Mouse (Mus musculus): ENCODE measurements around the gene Unc50. TPM values are rescaled to one million over a fixed set of nuclear protein-coding genes. Genes with fewer than 3 reads are reported as not detected.

The Unc50 gene
- total RNA-seq, 2 experiments from 2014 or later: 48.4 to 91.7 TPM

DNA sequence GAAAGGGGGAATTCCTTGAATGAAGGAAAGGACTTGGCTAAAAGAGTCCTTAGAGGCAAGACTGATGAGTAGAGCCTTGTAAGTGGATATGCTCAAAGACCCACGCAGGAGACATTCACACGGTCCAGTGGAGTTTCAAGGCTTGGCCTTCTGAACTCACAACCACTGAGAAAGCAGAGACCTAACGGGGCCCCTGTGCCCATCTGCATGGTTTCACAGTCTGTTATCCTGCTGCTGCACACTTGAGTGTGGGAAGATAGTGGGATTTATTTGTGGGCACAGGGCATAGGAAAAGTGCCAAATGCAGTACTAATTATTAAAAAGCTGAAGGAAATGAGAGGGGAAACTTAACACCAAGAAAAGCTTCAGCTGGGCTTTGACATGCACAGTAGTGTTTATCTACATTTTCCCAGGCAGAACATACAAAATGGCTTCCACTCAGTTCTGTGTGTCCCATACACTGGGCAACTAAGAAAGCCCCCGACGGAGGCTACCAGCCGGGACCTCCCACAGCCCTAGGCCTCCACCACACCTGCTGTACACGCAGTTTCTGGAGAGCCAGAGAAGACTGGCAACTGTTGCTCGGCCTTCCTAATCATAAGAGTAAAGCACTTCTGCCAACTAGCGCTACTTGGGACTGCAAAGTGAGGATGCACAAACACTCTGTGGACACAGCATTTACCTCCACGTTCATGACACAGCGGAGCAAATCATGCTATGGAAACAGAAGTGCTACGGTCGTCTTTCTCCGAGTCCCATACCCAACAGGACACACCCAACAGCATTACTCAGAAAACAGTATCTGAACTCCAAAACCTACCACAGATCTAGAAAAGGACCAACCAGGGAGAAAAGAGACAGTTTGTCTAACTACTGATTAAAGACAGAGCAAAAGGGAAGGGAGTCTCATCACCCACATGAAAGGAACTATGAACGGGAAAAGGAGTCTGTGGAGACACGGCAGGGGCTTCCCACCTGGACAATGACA lies 13.2 kb downstream of the Unc50 start:
- no peak for ATAC-seq (ENCODE audit: poor library complexity, severe bottlenecking)

DNA sequence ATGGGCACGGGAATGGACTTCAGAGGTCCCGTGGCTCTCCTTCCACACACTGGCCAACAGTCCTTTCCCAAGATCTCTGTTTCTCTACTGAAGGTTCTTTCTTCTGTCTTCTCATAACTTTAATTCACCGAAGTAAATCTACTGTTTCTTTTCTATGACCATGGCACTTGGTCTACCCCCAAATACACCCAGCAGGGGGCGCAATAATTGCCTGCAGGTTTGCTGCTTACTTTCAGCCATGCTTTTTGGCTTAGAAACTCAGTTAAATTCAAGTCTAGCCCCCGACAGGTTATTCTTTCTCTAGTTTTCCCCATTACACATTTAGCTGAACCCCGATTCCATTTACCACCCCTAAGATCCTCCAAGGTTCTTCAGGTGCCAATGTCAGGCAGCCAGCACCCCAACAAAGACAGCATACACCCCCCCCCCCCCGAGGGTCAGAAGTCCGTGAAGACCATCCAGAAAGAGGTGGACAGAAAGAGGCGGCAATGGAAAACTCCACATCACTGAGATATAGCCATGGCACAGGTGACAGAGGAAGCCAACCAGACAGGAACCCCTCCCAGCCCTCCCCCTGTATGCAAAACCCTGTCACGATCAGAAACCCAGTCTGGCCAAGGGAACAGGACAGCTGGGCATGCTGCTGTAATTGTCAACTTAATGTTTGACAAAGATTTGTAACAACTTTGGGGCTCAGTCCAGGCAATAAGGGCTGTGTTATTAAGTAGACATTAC lies 18.6 kb downstream of the Unc50 start:
- ATAC-seq (ENCODE audit: poor library complexity, severe bottlenecking): no peak

DNA sequence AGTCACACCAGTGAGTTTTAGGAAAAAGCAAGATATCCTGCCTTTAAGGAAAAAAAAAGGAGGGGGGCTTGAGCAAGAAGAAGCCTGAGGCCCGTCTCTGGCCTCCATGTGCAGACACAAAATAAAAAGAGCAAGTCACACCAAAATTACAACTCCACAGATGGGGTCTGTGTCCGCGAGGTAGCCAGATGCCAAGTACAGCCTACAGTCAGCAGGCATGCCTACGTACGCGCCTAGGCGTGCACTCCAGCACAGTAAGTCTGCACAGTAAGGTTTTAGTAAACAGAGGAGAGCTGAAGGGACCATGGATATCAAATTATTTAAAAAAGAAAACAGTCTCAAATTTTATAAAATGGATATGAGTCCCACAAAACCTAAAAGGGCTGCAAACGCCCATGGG lies 21.3 kb downstream of the Unc50 start:
- ATAC-seq (ENCODE audit: poor library complexity, severe bottlenecking): no peak

DNA sequence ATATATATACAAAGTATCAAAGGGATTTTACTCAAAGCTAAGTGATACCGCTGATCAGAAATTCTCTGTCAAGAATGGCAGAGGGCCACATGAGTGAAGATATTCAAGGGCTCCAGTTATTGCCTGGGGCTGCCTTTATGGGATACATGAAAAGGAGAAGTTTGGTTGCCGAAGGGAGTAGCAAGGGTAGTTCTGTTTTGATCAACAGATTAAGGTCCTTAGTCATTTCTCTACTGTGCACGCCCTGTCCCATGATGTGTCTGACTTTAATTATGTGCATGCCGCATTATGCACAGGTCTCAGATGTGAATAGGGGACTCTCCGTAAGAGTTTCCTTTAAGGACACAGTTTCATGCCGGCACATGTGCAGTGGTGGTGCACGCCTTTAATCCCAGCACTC lies 27.6 kb downstream of the Unc50 start:
- no peak for ATAC-seq (ENCODE audit: poor library complexity, severe bottlenecking)

DNA sequence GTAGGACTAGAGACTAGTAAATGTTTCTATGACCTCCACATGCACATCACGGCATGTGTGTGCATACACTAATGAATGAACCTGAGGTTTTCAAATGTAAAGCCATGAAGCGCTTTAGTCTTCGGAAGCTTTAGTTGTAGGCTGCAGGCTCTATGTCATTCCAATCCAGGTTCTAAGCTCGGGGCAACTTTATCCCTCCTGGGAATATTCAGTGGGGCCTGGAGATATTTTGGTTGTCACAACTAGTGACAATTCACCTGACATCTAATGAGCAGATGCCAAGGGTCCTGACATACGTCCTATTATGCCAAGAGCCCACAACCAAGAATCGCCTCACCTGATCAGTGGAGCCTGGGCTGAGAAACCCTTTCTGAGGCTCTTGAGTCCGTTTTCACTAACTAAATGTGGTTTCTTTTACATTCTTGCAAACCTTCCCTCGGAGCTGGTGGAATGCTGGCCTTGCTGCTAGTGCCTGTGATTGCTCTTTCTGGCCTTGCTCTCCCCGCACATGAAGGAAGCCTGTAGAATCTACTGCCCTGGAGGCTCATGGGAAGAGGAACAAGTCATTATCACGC lies 35.0 kb downstream of the Unc50 start:
- no peak for ATAC-seq (ENCODE audit: poor library complexity, severe bottlenecking)

DNA sequence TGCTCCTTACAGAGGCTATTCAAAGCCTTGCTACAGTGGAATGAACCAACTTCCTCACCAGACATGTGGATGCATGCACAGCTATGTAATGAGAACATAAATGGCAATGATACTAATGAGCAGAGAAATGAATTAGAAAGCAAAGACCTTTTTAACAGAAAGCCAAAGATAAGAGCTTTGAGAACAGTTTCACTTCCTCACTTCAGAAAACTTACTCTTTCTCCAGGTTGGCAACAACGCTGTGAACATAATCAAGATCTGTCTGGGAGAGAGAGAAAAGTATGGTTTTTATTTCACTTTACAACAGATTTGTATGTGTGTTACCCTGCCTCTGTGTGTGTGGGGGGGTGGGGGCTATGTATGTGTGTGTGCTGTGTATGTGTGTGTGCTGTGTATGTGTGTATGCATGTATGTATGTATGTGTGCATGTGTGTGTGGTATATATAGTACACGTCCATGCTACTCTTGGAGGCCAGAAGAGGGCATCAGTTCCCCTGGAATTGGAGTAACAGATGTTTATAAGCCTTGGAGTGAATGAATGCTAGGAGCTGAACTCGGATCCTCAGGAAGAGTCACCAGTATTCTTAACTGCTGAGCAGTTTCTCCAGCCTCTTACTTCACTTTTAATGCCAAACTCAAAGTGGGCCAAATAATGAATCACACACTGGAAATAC lies 36.5 kb downstream of the Unc50 start:
- no peak for ATAC-seq (ENCODE audit: poor library complexity, severe bottlenecking)

DNA sequence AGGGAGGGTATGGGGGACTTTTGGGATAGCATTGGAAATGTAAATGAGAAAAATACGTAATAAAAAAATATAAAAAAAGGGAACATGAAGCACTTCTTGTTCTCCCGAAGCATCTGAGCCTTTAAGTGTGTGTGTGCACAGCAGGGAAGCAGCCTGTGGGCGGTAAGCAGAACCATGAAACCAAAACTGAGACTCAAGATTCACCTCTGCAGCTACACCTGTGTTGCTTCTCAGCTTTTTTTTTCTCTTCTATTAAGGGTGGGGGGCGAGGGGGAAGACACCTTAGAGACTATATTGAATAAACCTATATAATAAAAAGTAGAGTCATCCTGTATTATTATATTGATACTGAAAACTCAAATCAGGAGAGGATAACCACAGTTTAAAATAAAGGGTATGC lies 37.9 kb downstream of the Unc50 start:
- no peak for ATAC-seq (ENCODE audit: poor library complexity, severe bottlenecking)

DNA sequence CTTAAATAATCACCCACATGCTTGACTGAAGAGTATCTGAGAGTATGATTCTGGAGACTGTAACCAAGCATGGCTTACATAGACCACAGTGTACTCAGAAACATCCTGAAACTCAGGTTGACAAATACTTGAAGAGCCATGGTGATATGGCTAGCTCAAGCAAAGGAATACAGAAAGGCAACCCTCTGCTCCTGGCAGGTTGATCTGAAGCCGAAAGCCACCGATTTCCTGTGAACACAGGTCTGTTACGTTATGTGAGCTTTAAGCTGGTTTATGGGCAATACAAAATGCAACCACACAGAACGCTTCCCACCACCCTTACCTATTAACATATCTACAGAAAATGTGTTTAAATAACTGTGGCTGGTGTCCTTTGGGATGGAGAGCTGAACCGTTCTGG lies 39.1 kb downstream of the Unc50 start:
- no peak for ATAC-seq (ENCODE audit: poor library complexity, severe bottlenecking)

DNA sequence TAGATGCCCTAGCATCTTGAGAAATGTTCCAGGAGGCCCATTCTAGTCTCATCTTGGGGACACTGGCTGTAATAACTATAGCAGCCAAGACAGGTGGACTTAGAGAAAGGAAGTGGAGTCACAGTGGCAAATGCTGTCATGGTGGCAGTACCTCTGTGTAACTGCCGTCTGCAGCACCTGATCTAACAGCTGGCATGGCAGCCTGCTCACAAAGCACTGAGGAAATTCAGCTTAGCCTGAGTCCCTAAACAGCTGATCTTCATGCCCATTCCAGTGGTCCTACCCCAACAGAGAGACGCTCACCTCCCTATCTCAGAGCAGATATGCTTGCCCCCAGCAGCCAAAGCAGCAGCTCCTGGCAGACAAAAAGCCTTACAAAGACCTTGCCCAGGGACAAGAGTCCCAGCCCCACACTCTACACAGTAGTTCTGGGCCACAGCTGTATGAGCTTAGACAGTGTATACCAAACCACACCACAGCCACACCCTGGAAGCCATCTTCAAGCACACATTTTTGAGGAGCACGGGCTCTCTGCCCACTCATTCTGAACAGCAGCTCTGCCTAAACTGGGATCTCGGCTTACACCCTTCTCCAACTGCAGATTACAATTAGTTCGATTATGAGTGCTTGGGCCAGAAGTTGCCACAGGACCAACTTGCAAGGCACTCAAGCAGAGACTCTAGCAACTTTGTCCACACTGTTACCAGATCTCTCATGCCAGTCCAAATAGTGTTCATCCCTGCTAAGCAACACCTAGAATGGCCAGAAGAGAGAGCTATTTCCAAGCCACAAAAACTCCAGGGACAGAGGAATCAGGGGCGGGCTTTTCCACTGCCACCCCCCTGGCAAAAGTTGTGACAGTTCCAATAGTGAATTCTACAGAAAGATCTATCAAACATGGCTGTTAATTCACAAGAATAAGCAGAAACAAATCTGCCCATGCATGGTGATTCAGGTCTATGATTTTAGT lies 41.5 kb downstream of the Unc50 start:
- ATAC-seq (ENCODE audit: poor library complexity, severe bottlenecking): no peak

DNA sequence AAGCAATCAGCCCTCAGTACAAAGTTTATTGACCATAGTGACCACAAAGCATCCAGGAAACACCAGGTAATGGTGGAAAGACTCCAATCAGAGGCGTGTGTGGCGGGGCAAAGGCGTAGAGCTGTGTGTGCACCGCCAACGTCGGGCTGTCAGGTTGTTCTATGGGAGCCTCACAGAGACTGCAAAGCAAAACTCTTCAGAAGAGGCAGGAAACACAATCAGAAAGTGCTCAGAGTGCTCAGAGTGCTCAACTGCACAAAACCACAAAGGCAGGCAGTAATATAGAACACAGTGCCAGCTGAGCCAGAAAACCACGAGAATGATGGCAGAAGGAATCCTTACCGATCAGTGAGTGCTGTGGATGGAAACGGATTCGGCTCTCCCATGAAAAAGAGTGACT lies 43.3 kb downstream of the Unc50 start:
- ATAC-seq (ENCODE audit: poor library complexity, severe bottlenecking): no peak

DNA sequence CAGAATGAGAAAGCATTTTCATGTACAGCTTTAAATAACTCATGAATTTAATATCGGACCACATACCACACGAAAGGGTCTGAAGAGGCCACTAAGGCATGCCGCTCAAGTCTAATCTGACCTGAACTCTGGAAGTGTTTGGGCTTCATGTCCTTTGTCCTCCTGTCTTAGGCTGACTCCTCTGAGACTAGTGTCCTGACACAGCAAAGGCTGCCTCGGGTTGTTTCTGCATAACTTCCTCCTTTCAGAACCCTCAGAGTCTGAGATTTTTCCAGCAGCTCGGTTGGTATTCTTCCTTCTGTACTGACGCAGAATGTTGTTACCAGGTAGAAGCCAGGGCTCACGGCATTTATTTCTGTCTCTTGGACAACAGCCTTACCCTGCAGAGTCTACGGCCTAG lies 44.1 kb downstream of the Unc50 start:
- peak; percentile 58 for ATAC-seq (ENCODE audit: poor library complexity, severe bottlenecking)

DNA sequence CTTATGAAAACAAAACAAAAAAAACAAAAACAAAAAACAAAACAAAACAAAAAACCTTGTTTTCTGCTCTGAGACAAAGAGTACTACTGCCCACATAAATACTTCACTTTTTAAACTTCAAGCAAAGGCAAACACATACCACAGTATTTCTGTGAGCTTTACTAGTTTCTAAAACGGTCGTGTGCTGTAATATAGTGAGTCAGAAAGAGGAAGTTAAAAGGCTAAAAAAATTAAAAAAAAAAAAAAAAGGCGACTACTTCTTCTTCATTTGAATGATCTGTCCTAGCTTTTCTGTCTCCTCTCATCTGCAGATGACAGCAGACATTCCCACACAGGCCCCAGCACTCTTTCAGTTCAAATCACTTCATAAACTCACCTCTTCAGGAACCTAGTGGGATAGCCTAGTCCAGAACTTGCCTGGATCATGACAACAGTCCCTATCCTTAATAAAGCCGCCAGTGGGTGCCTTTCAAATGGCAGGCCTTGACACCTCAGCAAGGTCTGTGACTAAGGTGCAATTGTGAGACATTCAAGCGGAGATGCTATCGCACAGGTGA lies 44.8 kb downstream of the Unc50 start:
- ATAC-seq (ENCODE audit: poor library complexity, severe bottlenecking): peak; percentile 20

DNA sequence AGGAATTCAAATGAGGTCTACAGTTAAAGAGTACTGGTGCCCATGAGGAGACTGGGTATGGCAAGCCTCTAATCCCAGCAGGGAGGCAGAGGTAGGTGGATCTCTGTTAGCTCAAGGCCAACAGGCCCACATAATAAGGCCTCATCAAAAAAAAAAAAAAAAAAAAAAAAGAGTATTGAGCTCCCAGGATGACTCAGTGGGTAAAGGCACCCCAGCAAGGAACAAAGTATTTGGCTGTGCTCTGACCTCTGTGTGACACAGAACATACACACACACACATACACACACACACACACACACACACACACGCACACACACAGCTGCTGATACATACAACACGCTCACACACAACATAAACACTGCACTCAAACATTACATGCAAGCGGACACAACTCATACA lies 45.4 kb downstream of the Unc50 start:
- ATAC-seq (ENCODE audit: poor library complexity, severe bottlenecking): no peak

DNA sequence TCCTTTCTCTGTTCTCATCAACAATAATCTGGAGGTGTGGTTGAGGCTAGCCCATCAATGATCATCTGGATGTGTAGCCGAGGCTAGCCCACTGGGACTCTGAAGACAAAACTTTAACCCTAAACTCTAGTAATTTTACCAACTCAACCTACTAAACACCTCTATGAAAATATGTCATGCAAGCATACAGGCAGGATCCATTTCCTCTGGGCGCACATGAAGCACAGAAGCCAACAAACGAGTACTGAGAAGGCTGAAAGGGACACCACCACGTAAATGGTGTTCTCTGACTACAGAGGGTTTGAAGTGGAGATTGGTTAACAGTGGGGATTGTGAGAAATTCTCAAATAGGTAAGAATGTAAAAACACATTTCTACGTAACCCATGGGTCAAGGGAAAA lies 47.3 kb downstream of the Unc50 start:
- no peak for ATAC-seq (ENCODE audit: poor library complexity, severe bottlenecking)

DNA sequence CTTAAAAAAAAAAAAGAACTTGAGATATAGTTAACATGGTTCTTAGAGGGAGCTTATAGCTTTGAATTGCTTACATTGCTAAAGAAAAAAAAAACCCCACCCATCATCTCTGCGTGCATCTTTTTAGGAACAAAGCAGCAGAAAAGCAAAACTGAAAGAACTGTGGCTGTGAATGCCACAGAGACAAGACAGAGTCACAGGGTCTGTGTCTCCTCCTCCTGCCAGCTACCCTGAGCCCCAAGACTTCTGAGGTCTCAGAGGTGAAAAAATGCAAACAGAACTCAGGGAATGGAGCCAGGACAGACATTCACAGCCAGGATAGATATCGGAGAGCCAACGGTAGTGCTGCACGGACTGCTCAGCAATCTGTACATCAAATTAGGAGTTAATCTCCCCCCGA lies 48.0 kb downstream of the Unc50 start:
- ATAC-seq (ENCODE audit: poor library complexity, severe bottlenecking): peak; percentile 44

DNA sequence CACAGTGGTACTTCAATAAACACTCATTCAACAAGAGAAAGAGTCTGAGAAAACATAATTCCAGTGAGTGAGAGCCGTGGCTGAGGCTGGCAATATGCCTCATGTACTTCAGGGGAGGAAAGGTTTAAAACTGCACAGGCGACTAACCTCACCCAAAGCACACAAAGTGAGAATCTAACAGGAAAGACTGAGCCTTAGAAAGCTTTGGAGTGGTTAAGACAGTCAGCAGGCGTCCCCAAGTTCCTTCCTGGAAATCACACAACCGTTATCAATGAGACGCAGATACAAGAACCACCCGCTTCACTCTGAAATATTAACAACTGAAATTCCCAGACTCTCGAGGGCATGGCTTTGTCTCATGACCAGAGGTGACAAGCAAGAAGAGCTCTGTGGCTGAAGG lies 48.5 kb downstream of the Unc50 start:
- ATAC-seq (ENCODE audit: poor library complexity, severe bottlenecking): no peak

DNA sequence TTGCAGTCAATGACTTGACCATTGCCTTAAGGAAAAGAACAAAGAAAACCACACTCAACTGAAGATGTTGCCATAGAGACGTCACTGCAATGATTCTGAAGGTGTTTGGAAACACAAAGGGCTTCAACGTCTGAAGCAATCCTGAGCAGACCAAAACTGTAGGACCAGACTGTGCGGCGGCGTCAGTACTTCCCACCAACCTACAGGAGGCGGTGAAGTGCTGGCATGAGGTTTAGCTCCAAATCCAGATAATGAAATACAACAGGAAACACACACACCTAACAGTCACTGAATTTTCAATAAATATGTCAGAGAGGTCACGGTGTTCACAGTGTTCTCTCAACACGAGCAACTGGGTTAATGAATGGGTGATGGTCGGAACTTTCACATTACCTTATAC lies 49.1 kb downstream of the Unc50 start:
- peak; percentile 84 for ATAC-seq (ENCODE audit: poor library complexity, severe bottlenecking)

DNA sequence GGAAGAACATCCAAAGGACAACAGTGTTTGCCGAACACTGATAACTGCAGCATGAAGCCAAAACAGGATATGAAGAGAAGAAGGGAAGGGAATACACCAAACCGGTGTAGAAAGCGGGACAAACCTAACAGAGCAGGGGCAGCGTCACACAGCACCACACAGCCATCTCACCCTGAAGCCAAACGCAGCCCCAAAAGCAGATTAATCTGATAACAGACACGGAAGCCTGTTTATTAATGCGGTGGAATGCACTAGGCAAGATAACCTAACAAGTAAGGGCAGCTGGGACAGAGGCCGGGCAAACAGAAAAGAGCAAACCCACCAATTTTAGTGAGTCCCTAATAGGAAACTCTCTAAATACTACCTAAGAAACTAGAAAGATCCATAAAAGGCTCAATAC lies 49.8 kb downstream of the Unc50 start:
- ATAC-seq (ENCODE audit: poor library complexity, severe bottlenecking): no peak

DNA sequence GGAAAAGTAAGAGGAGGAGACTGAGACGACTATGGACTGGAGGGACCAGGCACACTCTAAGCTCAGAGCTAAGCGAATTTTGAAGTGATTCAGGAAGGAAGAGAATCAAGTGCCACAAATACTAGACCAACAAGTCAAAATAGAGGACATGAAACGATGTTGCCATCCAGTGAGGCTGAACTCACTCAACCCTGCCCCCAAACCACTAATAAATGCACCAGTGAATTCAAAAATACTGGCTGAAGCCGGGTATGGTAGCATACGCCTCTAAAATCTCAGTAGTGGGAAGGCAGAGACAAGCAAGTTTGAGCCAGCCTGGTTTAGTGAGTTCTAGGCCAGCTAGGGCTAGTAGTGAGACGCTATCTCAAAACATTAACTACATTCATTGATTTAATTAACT lies 50.8 kb downstream of the Unc50 start:
- ATAC-seq (ENCODE audit: poor library complexity, severe bottlenecking): no peak

DNA sequence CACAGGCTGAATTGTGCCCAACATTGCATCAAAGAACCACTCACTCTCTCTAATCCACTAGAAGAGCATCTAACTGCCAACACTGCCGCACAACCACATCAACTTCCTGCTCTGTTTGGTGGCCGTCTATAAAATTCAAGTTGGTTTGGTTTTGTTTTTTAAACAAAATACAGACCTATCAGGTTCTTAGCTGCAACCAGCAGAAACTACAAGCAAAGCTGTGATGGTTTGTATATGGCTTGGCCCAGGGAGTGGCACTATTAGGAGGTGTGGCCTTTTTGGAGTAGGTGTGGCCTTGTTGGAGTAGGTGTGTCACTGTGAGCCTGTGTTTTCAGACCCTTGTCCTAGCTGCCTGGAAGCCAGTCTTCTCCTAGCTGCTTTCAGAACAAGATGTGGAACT lies 51.4 kb downstream of the Unc50 start:
- no peak for ATAC-seq (ENCODE audit: poor library complexity, severe bottlenecking)
